Mouse (Mus musculus): ENCODE results near the gene Plekhf1.
A peak's percentile ranks its signal among the peaks of the same experiment; 100 is the strongest.

The Plekhf1 gene

DNA sequence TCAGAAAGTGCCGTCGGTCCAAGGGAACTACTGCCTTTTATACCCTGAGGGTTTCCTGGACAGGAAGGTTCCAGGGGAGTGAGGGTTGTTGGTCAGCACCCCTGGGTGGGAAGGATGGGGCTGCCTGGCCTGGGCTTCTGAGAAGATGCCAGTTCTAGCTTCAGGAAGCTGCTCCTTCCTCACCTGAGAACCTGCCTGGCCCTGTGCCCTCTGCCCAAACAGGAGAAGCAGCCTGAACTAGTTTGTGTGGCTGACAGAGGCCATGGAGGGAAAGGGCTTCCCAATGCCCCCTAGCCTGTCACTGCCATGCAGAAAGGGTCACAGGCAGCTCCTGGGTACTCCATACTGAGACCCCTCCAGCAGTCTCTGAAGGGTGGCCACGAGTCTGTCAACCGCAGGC lies 8.3 kb downstream of the Plekhf1 start:
- no peak for ATAC-seq (ENCODE audit: insufficient number of reproducible peaks, low FRiP score, low TSS enrichment)

DNA sequence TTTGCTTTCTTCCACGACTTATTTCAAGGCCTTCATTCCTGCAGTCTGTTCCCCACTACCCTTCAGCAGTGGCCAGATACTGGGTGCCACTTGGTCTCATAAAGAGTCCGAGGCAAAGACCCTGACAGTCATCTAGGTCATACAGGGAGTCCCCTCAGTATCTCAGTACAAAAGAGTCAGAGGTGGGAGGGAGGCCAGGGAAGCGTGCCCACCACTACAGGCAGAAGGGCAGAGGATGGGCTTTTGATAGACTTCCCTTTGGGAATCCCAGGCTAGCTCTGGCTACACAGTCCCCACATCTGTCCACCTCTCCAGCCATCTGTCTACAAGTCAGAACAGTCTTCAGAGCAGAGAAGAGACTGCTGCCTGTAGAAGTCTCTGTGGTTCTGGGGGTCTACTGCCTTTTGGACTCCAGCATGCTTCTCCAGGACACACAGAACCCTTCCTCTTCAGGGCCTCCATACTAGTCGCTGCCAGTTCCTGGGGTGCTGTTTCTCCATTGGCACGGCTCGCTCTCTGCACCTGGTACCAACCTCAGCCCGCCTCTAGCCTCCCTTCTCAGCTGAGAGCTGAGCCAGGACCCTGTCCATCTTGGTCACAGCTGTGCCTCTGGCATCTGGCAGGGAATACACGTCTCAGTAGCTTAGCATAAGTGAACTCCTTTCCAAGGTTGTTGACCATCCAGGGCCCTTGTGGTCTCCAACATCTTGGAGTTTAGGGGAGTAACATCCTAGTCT lies 9.0 kb downstream of the Plekhf1 start:
- ATAC-seq (ENCODE audit: insufficient number of reproducible peaks, low FRiP score, low TSS enrichment), result no peak

DNA sequence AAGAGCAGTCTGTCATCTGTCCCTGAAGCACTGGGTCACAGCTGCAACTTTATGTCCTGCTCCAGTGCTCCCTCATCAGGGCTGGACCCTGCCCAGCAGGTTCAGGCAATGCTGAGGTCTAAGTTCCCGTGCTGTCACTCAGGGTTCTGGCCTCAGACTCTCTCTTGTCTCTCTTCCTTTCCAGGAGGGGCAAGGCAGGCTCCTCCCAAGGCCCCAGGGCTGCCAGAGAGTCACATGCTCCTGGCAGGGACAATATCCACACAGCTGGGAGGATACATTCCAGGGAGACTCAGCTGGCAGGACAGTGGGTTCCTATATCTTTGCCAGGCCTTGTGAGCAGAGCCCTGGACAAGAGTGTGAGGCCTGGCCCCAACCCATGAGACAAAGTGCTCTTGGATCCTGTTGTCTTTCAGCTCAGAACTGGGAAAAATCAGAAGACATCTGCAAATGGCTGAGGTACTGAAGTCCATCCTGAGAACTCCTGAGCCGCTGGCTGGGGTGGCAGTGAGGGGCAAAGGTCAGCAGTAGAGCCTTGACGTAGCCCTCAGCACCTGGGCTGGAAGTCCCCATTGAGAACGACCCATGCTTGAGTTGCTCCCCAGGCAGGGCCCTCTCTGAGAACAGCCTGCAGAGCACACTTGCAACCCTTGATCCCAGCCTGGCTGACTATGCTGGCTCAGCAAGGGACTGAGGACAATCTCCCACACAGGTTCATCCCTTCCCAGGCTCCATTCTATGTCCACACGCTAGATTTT lies 10.2 kb downstream of the Plekhf1 start:
- no peak for ATAC-seq (ENCODE audit: insufficient number of reproducible peaks, low FRiP score, low TSS enrichment)

DNA sequence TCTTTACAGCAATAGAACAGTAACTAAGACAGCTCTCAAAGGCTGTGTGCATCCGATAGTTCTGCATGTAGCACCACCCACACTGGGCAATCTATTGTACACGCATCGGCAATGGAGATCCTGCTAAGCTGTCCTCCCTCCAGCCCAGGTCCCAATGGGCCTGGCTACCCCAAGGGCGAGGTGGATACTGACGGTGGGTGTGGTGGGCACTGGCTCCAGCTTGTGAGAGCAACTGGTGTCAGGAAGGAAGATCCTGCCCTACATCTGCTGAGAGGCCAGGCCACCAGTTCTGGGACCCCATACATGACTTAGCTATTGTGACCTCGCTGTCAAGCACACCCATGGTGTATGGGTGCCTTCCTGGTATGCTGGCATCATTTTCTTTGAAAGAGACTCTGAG lies 12.1 kb downstream of the Plekhf1 start:
- ATAC-seq (ENCODE audit: insufficient number of reproducible peaks, low FRiP score, low TSS enrichment), result no peak

DNA sequence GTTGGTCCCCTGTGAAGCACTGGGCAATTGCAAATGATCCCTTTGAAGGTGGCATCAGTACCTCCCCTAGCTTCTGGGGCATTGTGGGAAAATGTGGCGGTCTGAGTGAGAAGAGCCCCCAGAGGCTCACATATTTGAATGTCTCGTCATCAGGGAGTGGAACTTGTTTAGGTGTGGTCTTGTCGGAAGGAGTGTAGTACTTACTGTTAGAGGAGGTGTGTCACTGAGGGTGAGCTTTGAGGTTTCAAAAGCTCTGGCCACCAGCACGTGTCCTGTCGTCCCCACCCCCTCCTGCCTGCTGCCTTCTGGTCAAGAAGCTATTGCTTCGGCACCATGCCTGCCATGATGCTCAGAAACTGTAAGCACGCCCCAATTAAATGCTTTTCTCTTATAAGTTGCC lies 12.5 kb downstream of the Plekhf1 start:
- ATAC-seq (ENCODE audit: insufficient number of reproducible peaks, low FRiP score, low TSS enrichment), result no peak

DNA sequence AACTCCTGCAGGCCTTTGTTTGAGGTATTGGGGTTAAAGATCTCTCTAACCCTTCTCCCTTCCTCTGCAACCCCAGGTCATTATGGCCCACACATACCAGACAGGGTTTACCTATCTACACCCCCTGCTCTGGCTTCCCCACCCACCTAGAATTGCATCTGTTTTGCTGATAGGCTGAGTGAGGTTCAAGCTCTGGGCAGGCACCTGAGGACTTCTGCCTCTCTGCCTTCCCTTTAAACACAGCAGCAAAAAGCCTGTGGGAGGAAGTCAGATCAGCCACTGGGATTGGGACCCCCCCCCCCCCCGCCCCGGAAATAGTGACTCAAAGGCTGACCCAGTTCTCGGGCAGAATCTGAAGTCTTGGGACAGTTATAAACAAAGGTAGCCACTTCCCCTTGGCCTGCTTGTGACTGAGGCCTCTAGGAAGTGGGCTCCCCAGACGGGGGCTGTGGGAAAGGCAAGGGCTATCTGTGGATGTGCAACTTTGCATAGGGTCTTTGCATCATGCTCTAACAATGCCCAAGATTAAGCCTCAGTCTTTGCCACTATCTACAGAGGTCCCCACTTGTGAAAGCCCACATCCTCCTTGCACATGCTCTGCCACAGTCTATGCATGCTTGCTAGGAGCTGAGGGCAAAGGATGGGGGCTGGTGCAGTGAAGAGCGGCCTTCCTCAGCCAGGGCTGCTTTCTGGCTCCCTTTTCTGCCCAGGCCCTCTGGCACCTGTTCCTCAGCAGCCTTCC lies 13.2 kb downstream of the Plekhf1 start:
- no peak for ATAC-seq (ENCODE audit: insufficient number of reproducible peaks, low FRiP score, low TSS enrichment)

DNA sequence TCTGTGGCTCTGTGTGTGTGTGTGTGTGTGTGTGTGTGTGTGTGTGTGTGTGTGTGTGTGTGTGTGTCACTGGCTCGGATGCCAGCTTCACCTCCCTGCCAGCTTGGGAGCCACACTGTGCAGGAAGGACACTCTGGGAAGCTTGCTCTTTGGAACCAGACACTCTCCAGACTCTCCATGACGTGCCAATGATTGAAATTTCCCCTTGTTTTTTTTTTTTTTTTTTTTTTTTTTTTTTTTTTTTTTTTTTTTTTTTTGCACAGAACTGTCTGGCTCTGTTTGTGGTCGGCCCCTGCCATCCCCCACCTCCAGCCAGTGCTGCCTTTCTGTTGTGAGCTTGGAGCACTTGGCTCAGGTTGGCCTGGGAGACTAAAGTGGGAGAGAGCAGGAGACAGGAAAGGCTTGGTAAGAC lies 15.2 kb downstream of the Plekhf1 start:
- ATAC-seq (ENCODE audit: insufficient number of reproducible peaks, low FRiP score, low TSS enrichment), result 0 out of 2 replicates have a peak, but pooled peaks have one; percentile 47

DNA sequence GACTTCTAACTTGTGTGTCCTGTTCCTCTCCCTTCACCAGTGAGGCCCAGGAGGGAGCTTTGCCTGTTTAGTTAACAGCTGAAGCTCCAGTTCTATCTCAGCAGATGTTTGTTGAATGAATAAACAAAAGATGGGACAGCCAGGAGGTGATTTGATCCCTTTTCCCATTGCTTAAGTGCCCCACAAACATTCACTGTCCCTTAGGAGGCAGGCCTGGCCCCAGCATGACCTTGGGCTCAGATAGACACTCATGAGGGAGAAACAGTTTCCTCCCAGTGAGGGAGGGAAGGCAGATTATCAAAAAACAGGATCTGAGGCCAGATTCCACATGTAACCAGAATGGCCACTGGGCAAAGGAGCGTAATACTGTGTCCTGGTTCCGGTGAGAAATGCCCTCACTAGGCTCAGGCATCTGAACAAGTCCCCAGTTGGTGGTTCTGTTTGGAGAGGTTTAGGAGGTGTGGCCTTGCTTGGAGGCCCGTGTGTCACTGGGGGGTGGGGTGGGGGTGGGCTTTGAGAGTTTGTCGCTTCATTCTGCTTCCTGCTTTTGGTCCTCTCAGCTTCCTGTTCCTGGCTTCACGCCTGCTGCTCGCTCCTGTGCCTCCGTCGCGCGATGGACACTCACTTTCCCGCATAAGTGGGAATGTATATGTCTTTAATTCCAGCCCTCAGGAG lies 18.2 kb downstream of the Plekhf1 start:
- no peak for ATAC-seq (ENCODE audit: insufficient number of reproducible peaks, low FRiP score, low TSS enrichment)

DNA sequence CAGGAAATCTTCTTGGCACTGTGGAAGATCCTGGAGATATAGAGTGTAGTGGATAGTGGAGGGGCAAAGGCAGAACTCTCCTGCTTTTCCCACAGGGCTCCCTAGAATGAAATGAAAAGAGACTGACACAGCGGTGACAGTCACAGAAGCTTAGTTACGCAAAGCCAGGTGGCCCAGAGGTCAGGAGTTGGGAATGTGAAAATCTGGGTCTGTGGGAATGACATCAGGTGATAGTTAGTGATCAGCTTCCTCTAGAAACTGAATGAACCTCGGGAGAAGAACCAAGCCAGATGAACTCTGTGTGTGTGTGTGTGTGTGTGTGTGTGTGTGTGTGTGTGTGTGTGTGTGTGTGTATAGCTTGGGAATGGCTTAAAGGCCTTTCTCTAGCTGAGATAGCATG lies 18.8 kb downstream of the Plekhf1 start:
- no peak for ATAC-seq (ENCODE audit: insufficient number of reproducible peaks, low FRiP score, low TSS enrichment)

DNA sequence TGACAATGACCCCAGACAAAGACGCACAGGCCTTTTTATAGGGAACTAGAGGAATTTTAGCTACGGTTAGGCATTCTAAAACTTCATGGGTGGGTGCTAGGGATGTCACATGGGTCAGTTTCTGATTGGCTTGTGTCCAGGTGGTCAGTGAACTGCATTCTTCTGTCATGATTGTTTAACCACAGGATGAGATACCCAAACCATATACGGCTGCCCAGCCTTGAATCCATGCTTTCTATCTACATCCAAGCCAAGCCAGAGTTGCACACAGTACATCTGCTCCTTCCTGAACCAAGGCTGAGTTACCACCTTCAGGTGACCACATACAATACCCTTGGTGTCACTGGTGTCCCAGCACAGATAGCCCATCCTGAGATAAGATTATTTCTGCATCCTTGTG lies 21.3 kb downstream of the Plekhf1 start:
- no peak for ATAC-seq (ENCODE audit: insufficient number of reproducible peaks, low FRiP score, low TSS enrichment)

DNA sequence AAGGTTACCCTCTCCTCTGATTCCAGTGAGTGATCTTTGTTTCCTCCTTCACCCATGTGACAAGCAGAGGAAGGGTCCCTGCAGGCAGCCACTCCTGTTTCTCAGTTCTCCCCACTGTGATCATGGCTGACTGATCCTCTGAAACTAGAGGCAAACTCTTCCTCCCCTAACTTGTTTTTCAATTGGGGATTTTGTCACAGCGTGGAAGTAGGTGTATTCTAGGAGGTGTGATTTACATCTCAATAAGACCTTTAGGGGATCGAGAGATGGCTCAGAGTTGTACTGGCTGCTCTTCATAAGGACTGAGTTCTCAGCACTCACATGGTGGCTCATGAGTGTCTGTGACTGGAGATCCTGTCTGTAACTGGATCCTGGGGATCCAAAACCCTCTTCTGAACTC lies 22.0 kb downstream of the Plekhf1 start:
- ATAC-seq (ENCODE audit: insufficient number of reproducible peaks, low FRiP score, low TSS enrichment), result no peak

DNA sequence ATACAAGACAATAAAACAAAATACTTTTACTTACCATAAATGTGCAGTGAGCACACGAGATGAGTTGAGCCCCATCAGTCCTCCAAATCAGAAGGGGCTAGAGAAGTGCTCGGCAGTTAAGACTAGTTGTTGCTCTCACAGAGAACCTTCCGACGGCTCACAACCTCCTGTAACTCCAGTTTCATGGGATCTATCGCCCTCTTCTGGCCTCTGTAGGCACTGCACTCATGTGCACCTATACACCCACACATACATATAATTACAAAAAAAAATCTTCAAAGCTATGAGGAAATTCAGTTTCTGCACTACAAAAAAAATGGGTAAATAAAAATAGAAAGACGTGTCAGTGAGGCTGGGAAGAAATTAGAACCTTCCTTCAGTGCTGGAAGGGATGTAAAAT lies 23.5 kb downstream of the Plekhf1 start:
- ATAC-seq (ENCODE audit: insufficient number of reproducible peaks, low FRiP score, low TSS enrichment), result no peak

DNA sequence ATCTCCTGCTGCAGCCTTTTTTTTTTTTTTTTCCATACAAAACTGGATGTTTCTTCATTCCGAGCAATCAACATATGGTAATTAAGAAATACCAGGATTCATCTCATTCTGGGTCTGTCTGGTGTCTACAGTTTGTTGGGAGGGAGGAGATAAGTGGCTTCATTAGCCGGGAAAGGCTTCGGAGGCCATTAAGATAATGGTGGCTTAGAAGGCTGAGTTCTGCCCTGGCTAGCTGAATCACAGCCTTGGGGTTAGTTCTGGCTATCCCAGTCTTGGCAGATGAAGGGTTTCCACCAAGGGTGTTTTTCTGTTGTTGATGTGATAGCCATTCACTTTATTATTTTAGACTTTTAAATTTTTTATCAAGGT lies 26.5 kb downstream of the Plekhf1 start:
- no peak; the same call in 1 of the 2 replicates for ATAC-seq (ENCODE audit: insufficient number of reproducible peaks, low FRiP score, low TSS enrichment)

DNA sequence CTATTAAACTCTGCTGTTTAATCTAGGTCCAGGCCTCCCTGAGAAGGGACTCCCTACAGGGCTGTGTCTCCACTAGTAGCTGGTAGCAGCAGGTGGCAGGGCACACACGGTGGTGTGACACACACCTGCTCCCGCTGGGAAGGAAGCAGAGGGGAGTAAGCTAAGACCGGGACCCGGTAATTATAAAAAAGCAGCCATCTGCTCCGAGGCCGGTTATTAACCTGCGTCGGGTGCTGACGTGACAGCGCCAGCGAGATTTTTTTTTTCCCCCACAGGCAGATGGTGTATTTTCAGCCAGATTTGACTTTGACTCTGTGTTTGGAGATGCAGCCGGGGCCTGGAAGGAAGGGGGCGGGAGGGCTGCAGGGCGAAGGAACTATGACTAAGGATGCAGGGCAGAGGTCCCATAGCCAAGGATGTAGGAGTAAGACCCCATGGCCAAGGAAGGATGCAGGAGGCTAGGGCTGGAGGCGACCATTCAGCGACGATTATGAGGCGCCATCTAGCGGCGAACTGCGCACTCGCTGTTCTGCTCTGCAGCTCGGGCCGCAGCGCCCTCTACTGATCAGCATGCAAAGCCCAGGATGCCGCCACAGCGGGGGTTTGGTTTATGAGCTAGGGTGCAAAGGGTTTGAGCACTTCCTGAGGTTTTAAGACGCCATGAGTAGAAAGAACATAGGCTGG lies 27.1 kb downstream of the Plekhf1 start:
- ATAC-seq (ENCODE audit: insufficient number of reproducible peaks, low FRiP score, low TSS enrichment), result peak; percentile 89

DNA sequence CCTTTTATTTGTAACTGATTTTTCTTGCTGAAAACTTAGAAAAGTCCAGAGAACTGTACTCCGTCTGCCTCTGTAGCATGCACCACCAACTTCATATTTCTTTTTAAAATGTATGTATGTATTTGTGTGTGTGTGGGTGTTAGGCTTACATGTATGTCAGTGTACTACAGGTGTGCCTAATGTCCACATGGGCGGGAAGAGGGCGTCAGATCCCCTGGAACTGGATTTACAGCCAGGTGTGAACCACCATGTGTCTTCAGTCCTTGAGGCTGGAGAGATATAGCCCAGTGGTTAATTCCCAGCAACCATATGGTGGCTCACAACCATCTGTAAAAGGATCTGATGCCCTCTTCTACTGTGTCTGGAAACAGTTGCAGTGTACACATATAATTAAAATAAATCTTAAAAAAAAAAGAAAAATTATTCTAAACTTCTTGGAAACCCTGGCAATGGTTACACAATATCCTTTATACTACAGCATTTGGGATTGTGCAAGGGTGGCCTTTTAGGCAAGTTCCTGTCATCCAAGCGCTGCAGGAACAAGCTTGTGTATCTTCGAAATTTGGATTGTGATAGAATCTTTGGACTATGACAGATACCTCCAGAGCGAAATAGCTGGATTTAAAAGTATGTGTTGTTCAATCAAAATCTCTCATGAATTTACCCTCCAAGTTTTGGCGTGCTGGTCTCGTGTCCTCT lies 27.8 kb downstream of the Plekhf1 start:
- no peak for ATAC-seq (ENCODE audit: insufficient number of reproducible peaks, low FRiP score, low TSS enrichment)

DNA sequence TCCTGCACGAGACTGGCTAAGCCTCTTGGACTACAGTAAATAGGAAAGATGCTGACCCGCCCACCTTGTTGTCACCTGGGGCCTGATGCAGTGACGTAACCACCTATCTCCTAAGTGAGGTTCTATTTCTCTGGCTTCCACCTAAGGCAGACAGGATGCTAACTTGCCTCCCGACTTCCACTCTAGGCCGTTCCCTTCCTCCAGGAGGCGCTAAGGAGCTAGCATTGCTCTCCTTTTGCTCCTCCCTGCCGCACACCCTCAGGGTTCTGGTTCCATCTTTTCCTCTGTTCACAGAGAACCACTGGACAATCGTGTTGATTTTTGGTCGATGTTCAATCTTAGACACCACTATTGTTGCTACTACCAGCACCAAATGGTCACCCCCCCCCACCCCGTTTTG lies 36.2 kb downstream of the Plekhf1 start:
- ATAC-seq (ENCODE audit: insufficient number of reproducible peaks, low FRiP score, low TSS enrichment), result no peak

DNA sequence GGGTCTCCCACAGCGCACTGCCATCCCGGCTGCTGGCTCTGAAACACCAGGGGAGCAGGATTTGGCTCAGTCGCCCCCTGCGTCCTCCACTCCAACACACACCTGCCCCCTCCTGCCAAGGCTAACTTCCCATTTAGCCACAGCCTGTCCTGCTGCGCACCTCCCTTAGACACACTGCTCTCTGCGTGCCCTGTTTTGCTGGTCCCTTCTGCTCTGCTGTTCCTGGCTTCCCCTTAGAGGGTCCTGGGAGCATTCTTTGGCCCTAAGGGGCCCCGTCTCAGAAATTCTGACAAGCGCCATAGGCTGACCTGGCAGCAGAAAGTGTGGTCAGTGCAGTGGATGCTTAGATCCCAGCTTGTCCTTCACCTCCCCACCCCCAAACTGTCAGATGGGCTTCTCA lies 36.7 kb downstream of the Plekhf1 start:
- no peak for ATAC-seq (ENCODE audit: insufficient number of reproducible peaks, low FRiP score, low TSS enrichment)

DNA sequence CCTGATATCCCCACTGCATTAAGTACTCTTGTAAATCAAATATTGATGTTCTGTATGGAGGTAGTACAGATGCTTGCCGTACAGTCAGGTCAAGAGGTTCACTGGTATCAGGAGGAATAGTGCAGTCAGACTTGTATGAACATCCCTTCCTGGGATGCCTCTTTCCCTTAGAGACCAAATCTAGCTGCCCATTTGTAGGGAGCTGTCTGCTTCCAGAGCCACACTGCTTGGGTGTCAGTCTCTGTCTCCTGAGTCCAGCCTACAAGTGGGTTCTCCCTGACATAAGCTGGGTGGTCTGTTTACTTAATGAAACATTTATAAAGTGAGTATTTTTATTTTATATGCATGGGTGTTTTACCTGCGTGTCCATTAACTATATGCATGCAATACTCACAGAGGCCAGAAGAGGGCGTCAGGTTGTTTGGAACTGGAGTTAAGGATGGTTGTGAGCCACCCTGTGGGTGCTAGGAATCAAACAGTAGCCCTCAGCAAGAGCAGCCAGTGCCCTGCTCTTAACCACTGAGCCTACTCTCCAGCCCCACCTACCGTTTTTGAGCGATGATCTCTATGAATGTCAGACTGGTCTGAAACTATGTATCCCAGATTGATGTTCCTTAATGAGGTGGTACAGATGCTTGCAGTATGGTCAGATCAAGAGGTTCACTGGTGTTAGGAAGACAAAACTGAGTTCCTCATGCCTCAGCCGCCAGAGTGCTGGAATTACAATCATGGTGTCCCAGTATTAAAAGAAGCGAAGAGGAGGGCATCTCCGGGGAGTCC lies 37.6 kb downstream of the Plekhf1 start:
- no peak for ATAC-seq (ENCODE audit: insufficient number of reproducible peaks, low FRiP score, low TSS enrichment)
